ENCODE assay signal across 8 mouse cellular contexts in the genomic region with DNA sequence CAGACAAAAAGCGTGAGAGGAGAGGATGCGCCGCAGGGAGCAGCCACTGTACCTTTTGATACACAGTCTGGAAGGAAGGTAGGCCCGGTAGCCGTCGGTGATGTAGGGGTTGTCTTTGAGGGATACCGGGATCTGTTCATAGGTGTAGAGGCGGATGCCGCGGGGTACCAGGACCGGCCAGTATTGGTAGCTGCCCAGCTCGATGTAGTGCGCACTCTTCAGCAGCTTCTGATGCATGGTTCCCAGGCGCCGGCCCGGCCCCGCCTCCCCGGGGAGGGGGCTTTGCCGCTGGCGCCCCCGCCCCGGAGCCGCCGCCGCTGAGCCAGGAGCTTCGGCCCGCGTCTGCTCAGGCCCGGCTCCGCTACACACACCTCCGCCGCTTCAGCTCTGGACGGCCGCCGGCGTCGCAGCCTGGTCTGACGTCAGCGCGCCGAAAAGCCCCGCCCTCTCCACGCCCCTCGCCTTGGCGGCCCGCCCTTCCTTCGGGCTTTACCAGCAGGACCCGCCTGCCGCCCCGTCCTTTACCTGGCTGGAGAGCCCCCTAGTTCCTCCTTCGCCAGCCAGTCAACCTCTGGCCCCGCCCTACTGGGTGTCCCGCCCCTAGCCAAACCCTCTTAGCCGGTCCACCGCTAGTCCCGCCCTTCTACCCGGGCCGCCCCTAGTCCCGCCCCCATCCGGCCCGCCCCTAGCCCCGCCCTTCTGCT. TPM values are rescaled to one million over a fixed set of nuclear protein-coding genes. Genes with fewer than 3 reads are reported as not detected.
A peak's percentile ranks its signal among the peaks of the same experiment; 100 is the strongest.
DNase-seq lines count a peak whose midpoint lies in the region; ATAC-seq and TF ChIP-seq lines count a peak whose summit lies in the region.

TSS of gene Paqr3 (minus strand) at position 390 of the 704 bp plus-strand sequence.

- peak within 1 kb of the TSS; percentile 64 for H3K4me2 ChIP-seq in forebrain, embryonic 15.5 days (replicated peaks)

- H3K36me3 ChIP-seq in forebrain, embryonic 15.5 days: peaks cover 5% of the 10 kb centered on the region; the same call in 1 of the 2 replicates

- no peak for TF ChIP-seq POLR2A in lung, adult 2 months (IDR thresholded peaks at IDR 0.05; ENCODE audit: borderline replicate concordance, extremely low read depth, low read depth, low read length)

- no peaks in the 10 kb centered on the region for H3K9me3 ChIP-seq in forebrain, embryonic 15.5 days

- no peaks in the 10 kb centered on the region for H3K27me3 ChIP-seq in forebrain, embryonic 15.5 days

- peak within 1 kb of the TSS; percentile 76 for H3K9ac ChIP-seq in forebrain, embryonic 15.5 days (replicated peaks)

- WGBS in forebrain, embryonic 15.5 days: 1% methylated on average over 60 of the region's 62 CpGs
- WGBS in lung, adult 2 months: under 1% methylated on average over 62 of the region's 62 CpGs

- H3K4me1 ChIP-seq in forebrain, embryonic 15.5 days: peaks cover 27% of the 10 kb centered on the region
- H3K4me1 ChIP-seq in lung, adult 2 months (ENCODE audit: control insufficient read depth, insufficient read depth, low read length): 0 out of 2 replicates have a peak, but pooled peaks cover 2% of the 10 kb centered on the region

- ATAC-seq in forebrain, embryonic 15.5 days (replicated peaks): peak; percentile 98
- peak; percentile 98 for ATAC-seq in neutrophil, adult 5-6 weeks (ENCODE audit: extremely low read depth, insufficient number of reproducible peaks, low FRiP score, poor library complexity, severe bottlenecking)

- peak within 1 kb of the TSS; percentile 71 for H3K4me3 ChIP-seq in forebrain, embryonic 15.5 days
- peak within 1 kb of the TSS; percentile 70 for H3K4me3 ChIP-seq in lung, adult 2 months (replicated peaks; ENCODE audit: extremely low read depth, low read depth, low read length)

- DNase-seq in ES-CJ7 (ENCODE audit: low read depth, low spot score): peak; percentile 96
- peak; percentile 99 for DNase-seq in cerebellum, adult 11 months
- peak; percentile 93 for DNase-seq in heart, postnatal 25 days (ENCODE audit: low spot score)
- peak; percentile 97 to 99 for DNase-seq in layer of hippocampus, adult 18-20 months (ENCODE audit: low spot score in 2 of 2)
- DNase-seq in lung, adult 2 months: peak; percentile 99
- DNase-seq in thymus, adult 18-20 months: peak; percentile 91 to 94

- TF ChIP-seq CTCF in lung, adult 2 months (IDR thresholded peaks at IDR 0.05; ENCODE audit: insufficient read depth, low read length): no peak

- intact Hi-C loops in heart, postnatal 25 days (cut with DNase I): loop anchor here (5.0 kb wide), 1 partner anchor 114 kb away; the partner anchor contains the start of gene Bmp2k

- H3K27ac ChIP-seq in forebrain, embryonic 15.5 days (replicated peaks): peak within 1 kb of the TSS; percentile 74

RNA-seq across cellular contexts. Expression of gene Paqr3, which starts in this region (rescaled TPM):
- polyA plus RNA-seq in forebrain, embryonic 15.5 days (2015; fragmentation: Nextera tagmentation; extraction: Ambion mirVana): 21.7 and 22.1 TPM in 2 replicates
- 1 to 10 TPM; 2.3 to 2.8 TPM for total RNA-seq in heart, postnatal 25 days (2021)
- total RNA-seq in layer of hippocampus, adult 18-20 months (2021): 10 to 100 TPM; 28.6 to 31.0 TPM
- 4.9 and 9.0 TPM in 2 replicates for polyA plus RNA-seq in lung, adult 2 months (2012; rRNA removed)
- total RNA-seq in neutrophil, adult 5-6 weeks (2017): 3.2 and 5.0 TPM in 2 replicates

Comparison
In these comparisons a context has a peak if more than half of its experiments do, and no peak if none do; other contexts are left out.
1. Peak in every context shown above with its lines: DNase-seq, ATAC-seq, H3K4me3 ChIP-seq and H3K27ac ChIP-seq.